Mouse (Mus musculus): ENCODE measurements around the gene Zmynd11. TPM values are rescaled to one million over a fixed set of nuclear protein-coding genes. Genes with fewer than 3 reads are reported as not detected.

Gene Zmynd11
- polyA plus RNA-seq, 1 experiment, result 167 TPM

DNA sequence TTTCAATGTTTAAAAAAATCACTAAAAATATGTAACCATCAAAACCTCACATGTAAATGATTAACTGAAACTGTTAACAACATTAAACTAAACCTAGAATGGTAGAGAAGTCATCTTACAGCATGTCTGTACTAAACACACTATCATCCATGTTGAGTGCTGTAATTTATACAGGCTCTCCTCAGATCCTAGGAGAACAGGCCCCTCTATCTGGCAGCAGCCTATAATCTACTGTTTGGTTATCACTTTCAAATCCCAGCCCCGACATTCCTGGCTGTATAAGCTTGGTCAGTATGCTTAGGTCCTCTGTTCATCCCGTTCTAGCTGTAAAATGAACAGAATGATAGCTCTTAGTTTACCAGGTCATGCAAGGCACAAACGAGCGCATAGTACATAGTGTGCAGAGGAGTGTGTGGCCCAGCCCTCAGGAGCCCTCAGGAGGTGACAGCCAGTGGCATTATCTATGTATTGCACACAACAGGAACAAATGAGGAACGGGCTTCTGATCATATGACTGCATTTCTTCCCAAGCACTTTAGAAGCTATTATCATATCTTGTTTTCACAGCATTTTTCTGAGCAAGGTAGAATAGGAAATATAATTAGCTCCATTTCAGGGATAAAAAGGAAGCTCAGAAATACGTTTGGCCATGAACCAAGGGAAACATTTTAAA is 51.5 kb downstream of the Zmynd11 start:
- no peak for DNase-seq (ENCODE audit: low spot score)

DNA sequence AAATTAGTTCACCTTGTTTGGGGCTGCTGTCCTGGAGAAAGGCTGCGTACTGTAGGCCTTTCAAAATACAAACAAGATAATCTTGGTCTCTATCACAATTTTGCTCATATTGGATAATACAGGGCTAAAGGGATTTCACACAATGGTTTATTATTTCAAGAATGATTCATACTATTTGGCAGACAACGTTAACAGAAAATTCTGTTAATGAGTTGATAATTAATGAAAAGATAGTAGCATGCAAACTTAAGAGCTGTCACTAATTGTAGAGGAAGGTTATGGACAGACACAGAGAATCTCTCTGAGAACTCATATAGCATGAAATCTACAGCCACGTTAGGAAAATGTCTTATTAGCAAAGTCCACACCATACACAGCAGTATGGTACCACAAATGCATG is 52.2 kb downstream of the Zmynd11 start:
- DNase-seq (ENCODE audit: low spot score), result no peak

- no peak for DNase-seq (ENCODE audit: low spot score)
Observed at GRCm38 (mm10) chr13:9712409-9712808, 52.7 kb downstream of the Zmynd11 start.

- DNase-seq (ENCODE audit: low spot score), result no peak
Observed at GRCm38 (mm10) chr13:9708433-9709240, 56.5 kb downstream of the Zmynd11 start.

DNA sequence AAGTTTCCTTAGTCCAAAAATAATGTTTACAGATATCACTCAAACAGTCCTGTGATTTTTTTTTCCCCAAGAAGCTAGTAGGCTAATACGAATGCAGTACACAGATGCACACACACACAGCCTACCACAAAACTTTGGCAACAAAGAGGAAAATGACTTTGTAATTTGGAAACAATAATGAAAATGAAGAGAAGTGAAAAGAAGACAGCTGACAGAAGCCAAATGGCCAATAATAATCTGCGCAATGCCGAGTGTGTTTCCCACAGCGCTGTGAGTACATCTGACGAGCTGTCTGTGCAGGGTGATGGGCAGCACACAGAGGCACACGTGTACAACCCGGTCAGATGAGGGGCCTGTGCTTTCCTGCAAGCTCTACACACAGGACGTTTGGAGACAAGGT is 58.4 kb downstream of the Zmynd11 start:
- DNase-seq (ENCODE audit: low spot score), result no peak

DNA sequence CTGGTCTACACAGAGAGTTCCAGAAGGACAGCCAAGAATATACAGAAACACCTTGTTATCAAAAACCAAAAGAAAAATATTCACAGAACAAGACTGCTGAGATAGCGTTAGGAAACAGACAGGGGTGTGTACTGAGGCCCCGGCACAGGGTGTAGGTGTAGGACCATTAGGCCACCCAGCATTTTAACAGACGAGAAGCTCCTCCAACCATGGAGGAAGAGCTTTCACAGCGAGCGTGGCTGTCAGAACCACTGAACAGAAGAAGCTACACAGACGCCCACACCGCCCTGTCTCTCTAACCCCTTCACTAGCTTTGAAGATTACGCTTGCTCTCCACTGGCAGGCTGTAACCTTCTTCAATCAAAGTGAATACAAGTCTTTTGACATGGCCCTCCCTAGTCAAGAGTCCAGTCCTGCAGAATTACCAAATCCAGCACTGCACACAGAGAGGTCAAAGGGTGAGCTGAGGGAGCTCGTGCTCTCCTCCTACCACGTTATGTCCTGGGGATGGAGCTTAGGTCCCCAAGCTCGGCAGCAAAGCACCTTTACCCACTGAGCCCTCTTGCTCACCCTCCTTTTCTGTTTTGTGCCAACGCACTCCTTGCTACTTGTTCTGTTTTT is 62.4 kb downstream of the Zmynd11 start:
- no peak for DNase-seq (ENCODE audit: low spot score)

- DNase-seq (ENCODE audit: low spot score), result no peak
Observed at GRCm38 (mm10) chr13:9697340-9697739, 67.8 kb downstream of the Zmynd11 start.

GRCm38 (mm10) chr13:9695809-9696208 is 69.3 kb downstream of the Zmynd11 start:
- no peak for DNase-seq (ENCODE audit: low spot score)

DNA sequence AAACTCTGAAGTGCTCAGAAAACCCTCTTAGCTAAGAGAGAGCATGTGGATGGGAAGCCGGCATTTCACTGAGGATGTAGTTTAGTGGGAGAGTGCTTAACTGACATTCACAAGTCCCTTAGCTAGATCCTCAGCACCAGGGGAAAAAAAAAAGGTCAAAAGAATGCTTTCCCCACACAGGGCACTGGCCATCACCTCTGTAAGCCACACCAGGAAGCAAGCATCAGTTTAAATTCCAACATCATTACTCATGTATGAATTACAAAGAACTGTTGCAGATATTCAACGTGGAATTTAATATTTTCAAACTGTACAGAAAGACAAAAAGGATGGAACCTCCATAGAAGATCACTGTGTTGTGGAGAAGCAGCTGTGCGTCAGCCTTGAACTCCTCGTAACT is 69.7 kb downstream of the Zmynd11 start:
- DNase-seq (ENCODE audit: low spot score), result no peak

DNA sequence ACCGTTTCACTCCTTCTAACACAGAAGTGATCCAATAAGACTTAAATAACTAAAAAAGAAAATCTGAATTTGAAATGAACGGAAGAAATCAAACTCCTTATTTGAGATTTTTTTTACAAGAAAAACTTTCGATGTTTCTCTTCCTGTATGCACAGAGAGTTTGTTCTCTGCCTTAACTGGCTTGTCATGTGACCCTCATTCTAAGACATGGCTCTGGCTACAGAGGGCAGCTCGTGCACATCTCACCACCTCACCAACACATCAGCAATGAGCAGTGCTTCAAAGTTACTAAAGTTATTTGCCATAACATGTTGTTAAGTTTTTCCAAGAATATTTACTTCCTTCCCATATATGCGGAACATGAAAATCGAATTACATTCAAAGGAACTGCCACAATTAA is 70.5 kb downstream of the Zmynd11 start:
- DNase-seq (ENCODE audit: low spot score), result no peak

DNA sequence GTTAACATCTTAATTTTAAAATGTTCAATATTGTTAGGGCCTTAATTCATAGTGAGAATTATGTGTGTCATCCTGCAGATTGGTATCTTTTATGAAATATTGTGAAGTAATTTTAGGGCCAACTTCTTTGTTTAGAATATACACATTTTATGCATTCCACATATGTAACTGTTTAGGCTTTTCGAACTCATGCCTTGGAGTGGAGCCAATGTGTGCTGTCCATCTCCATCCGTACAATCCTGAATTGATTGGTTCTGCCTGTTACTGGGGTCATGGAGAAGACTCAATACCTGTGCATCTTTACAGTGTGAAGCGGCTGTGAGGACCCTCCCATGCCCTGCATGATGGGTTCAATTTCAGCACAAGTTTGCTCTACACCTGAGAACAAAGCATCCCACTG is 72.3 kb downstream of the Zmynd11 start:
- DNase-seq (ENCODE audit: low spot score), result no peak

- DNase-seq (ENCODE audit: low spot score), result no peak
Observed at GRCm38 (mm10) chr13:9689366-9689765, 75.8 kb downstream of the Zmynd11 start.

DNA sequence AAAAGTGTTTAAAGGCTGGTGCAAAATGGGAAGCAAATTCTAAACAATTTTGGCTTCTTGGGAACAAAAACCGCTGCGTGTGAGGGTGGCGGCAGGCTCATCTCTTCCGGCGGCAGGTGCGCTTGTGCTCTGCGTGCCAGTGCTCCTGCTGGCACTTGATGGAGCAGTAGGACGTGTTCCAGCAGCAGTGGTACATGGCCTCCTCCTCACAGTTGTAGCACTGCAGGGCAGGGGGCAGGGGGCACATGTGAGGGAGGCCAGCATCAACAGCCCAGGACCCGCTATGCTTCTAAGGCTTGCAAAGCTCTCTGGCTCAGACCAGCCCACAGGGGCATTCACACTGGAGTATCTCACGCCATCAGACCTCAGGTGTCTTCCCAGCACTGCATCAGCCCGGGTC is 78.4 kb downstream of the Zmynd11 start:
- no peak for DNase-seq (ENCODE audit: low spot score)

GRCm38 (mm10) chr13:9686261-9686660 is 78.9 kb downstream of the Zmynd11 start:
- DNase-seq (ENCODE audit: low spot score), result no peak

GRCm38 (mm10) chr13:9684153-9684923 is 80.8 kb downstream of the Zmynd11 start:
- DNase-seq (ENCODE audit: low spot score), result no peak

- no peak for DNase-seq (ENCODE audit: low spot score)
Observed at GRCm38 (mm10) chr13:9683280-9683679, 81.8 kb downstream of the Zmynd11 start.

DNA sequence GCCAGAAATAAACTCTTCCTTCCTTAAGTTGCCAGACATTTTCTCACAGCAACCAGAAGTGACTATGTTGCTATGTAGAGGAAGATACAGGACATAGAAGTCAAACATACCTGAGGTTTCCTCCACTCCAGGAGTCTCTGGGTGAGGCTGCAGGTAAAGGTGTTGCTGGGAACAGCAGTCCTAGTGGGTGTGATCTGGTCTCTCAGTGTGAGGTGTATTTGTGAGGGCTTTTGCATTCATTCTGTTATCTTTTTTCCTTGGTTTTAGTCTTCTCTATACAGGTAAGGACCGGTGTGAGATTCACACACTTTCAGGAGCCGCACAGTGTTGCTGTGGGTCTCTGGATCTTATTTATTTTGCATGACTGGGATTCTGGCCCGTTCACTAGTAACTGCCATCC is 83.6 kb downstream of the Zmynd11 start:
- no peak for DNase-seq (ENCODE audit: low spot score)

DNA sequence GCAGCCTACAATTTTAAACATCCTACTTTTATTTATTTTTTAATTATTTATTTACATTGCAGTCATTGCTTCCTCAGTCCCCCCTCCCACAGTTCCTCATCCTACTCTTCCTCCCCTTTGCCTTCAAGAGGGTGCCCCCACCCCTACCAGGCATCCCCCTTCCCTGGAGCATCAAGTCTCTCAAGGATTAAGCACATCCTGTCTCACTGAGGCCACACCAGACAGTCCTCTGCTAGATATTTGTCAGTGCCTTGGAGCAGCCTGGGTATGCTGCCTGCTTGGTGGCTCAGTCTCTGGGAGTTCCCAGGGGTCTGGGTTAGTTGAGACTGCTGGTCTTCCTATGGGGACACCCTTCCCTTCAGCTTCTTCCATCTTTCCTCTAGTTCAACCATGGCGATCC is 91.0 kb downstream of the Zmynd11 start:
- DNase-seq (ENCODE audit: low spot score), result no peak

DNA sequence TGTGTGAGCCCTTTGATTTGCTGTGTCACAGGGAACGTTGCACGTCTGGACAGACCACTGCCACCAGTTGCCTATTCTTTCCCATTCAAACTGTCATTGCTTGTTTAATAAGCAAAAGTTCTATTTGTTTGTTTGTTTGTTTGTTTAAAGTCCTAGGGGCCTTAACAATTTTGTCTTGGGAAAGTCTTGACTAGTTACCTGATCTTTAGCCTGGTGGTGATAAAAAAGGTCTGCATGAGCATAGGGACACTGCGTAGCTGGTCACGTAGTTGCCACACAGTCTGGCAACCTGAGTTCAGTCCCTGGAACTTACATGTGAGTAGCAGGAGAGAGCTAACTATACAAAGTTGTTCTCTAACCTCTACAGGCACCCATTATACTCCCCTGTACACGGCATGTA is 95.9 kb downstream of the Zmynd11 start:
- no peak for DNase-seq (ENCODE audit: low spot score)

DNA sequence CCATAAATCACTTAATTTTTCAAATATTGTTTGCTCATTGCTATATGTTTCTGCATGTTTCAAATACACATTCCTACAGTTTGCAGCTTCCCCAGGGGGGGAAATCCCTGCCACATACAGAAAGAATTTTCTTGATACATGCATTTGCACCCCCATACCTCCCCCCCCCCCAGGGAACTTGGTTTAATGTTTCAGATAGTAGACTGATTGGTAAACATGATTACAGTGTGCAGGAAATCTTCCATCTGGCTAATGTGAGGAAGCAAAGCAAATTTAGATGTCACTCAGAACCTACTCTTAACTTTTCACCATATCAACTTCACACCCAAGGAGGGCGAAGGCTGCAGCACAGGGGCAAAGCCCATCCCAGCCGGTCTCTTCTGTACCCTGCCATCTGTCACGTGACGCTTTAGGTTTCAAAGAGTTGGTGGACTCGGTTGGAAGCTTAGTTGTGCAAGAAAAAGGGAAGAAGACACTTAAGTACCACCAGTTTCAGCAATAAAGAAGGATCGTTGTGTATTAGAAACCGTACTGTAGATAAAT is 97.1 kb downstream of the Zmynd11 start:
- DNase-seq (ENCODE audit: low spot score), result no peak

DNA sequence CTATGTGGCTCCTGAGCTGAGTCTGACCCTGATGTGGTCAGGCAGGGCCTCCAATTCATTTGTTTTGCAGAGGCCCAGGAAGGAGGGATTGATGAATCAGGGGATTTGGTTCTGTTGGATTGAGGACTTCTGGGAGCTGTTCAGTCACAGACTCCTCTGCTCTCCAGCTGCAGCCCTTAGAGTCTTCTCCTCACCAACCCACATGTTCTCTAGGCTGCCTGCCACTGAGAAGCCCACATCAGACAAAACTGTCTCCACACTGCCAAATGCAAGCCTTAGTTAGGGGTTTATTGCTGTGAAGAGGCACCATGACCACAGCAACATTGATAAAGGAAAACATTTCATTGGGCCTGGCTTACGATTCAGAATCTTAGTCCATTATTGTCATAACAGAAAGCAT is 101.5 kb downstream of the Zmynd11 start:
- DNase-seq (ENCODE audit: low spot score), result no peak

- no peak for DNase-seq (ENCODE audit: low spot score)
Observed at GRCm38 (mm10) chr13:9660711-9661110, 104.4 kb downstream of the Zmynd11 start.
